Mouse (Mus musculus) left cerebral cortex, adult 8-10 months (tissue): Measurements from ENCODE around the gene Fam19a1. TPM values are rescaled to one million over a fixed set of nuclear protein-coding genes. Genes with fewer than 3 reads are reported as not detected.

ENCODE experiments used
- DNase-seq, 2 experiments: peaks; one replicate each; pipeline ENCODE4 v3.0.0; 2022; ENCODE audit warnings: low spot score in 2 of 2
- total RNA-seq, 4 experiments: library from RNA; stranded (reverse); gene quantifications; 2 replicates each; pipeline ENCODE4 v1.2.4; 2022

The Fam19a1 gene
- total RNA-seq, 4 experiments from 2014 or later, result 34.0 to 44.6 (median 39.6) TPM

GRCm38 (mm10) chr6:96666311-96666710, 553.4 kb downstream of the Fam19a1 start:
- no peak for DNase-seq

GRCm38 (mm10) chr6:96677813-96678212, 564.9 kb downstream of the Fam19a1 start:
- no peak for DNase-seq

Other genes starting within 250 kb of the Fam19a1 start
- not detected for gene 1700123L14Rik, start 53.1 kb downstream of the Fam19a1 start, total RNA-seq